Mouse (Mus musculus): ENCODE measurements around the gene Slc6a11.

DNA sequence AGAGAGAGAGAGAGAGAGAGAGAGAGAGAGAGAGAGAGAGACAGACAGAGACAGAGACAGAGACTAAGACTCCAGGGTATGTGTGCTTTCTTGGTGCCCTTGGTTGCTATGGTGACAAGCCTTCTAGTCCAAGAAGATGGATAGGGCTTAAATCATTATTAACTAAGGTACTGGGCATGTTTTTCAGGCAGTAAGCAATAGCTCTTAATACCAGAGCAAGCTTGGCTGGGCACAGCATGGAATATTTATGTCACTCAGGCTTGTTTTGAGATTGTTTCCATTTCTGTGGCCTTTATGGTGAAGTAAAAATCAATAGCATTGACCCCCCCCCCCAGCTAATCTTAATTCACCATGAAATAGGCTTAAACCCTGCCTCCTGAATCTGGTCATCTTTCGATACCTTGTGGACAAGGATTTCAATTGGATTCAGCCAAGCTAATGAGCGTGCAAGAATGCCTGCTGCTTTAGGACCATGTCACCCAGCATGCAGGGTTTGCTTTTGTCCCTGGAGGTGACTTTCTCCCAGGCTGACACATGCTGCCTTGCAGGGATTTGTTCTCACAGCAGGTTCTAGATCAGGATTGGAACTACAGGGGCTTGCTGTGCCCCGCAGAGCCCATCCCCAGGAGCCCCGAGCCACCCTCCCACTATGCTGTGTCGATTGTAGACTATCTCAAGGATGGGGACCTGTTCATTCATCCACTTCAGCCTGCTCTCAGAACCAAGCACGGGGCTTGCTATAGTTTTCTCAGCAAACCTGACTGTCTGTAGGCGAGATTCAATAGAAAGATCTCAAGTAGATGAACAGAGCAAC, 51.5 kb downstream of the Slc6a11 start:
- TF ChIP-seq POLR2A (IDR thresholded peaks at IDR 0.05; ENCODE audit: control insufficient read depth in 1 of 2, insufficient read depth in 1 of 2, low read depth in 1 of 2, low read length in 2 of 2, poor library complexity in 1 of 2) (no peak), EP300 (IDR thresholded peaks at IDR 0.05; ENCODE audit: low read depth in 1 of 2, low read length in 2 of 2) (no peak), CTCF (IDR thresholded peaks at IDR 0.05 in 2 of 3, conservative IDR thresholded peaks at IDR 0.05 in 1 of 3; ENCODE audit: control insufficient read depth in 1 of 3, insufficient read depth in 1 of 3, low read depth in 2 of 3, low read length in 3 of 3, poor library complexity in 1 of 3, severe bottlenecking in 1 of 3) (no peak), ZNF384 (IDR thresholded peaks at IDR 0.05; ENCODE audit: low read depth, low read length) (no peak), ELF1 (IDR thresholded peaks at IDR 0.05; ENCODE audit: low read depth, low read length) (no peak)

Data from MEL (cell line).